Mouse (Mus musculus): ENCODE results near the gene Trmt2b.
"Not testable (repeated sequence)": the region's sequence is repeated elsewhere in the genome, so short reads cannot be mapped to it uniquely, and the experiment has no call there.

The Trmt2b gene

DNA sequence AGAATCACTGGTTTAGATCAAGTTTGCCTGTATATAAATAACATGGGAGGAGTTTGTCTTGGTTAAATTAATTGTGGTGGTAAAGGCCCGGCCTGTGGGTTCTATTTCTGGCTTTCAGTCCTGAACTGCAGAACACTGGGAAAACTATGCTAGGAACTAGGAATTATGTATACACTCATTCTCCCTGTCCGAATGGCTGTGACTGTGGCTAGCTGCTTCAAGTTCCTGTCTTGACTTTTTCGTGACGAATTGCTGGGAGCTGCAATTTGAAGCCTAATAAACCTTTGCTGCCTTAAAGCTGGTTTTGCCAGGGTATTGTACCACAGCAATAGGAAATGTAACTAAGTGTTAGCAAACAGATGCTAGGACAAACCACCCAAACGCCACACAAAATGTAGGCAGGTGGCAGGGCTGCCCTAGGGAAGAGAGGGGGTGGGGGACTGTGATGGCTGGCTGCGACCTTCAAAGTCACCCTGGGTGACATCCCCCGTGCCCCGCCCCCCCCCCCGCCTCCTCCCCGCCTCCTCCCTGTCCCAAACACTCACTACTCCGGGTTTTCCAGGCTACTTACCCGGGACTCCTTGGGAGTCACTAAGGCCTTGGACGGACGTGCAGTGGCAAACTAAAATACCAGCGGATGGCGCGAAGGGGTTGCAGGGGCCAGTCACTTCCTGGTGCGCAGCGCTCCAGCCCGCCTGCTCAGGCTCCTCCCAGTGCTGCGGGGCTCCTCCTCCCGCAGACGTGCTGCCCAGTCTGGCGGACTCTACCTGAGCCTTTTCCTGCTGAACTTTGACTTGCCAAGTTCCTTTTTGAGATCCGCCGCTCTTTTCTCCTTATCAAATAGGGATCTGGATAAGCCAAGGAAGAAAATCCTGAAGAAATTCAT is at the start of gene Trmt2b:
Trmt2b (minus strand) TSS at position 710 of the 886 bp plus-strand sequence.
- DNase-seq: peak; percentile 79

- peak; percentile 27 for DNase-seq
Measured at GRCm38 (mm10) chrX:134319153-134319932, 42.6 kb upstream of the Trmt2b start.

GRCm38 (mm10) chrX:134311193-134311592 is 34.4 kb upstream of the Trmt2b start:
- not testable (repeated sequence) for DNase-seq

GRCm38 (mm10) chrX:134308275-134308634 is 31.5 kb upstream of the Trmt2b start:
- DNase-seq: no peak

DNA sequence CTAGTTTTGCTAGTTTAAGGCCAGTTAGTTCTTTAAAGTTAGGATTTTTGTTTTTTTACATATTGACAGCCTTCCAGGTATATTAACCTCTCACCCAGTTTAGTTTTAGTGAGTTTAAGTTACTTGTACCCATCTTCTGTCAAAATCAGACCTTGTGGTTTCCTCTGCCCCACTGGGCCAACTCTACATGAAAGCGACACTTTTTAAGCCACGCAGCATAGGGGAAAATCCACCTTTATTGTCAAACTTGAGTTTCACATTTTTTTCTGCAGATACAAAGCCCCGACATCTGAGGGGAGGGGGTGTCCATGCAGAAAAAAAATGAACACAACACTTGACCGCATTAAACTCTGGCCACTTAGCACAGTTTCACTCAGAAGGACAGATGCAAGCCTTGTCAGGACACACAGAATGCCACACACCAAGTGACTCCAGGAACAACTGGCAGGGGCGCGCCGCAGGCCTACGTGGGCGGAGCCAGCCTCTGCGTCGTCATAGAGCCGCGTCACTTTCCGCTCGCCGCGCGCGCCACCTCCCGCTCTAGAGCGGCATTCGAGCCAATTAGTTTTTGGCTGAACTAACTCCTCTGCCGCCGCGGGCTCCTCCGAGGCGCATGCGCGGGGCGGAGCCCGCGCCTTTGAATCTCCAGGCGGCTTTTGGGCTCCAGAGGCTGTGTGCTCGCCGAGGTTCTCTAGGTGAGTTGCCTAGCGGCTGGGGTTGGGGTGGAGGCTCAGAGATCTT is 30.9 kb upstream of the Trmt2b start, which contains the start of gene Cenpi:
Cenpi (plus strand) TSS at position 551 of the 741 bp plus-strand sequence.
- DNase-seq: peak; percentile 91

- DNase-seq: no peak
Measured at GRCm38 (mm10) chrX:134303287-134303686, 26.5 kb upstream of the Trmt2b start.

- no peak for DNase-seq
Measured at GRCm38 (mm10) chrX:134300219-134300618, 23.4 kb upstream of the Trmt2b start.

GRCm38 (mm10) chrX:134297195-134297594 is 20.4 kb upstream of the Trmt2b start:
- DNase-seq: no peak

- DNase-seq: no peak
Measured at GRCm38 (mm10) chrX:134296737-134297136, 20.0 kb upstream of the Trmt2b start.

- DNase-seq: peak; percentile 5
Measured at GRCm38 (mm10) chrX:134296301-134296700, 19.5 kb upstream of the Trmt2b start.

- DNase-seq: no peak
Measured at GRCm38 (mm10) chrX:134287305-134287704, 10.5 kb upstream of the Trmt2b start.

- no peak for DNase-seq
Measured at GRCm38 (mm10) chrX:134285791-134286190, 9.0 kb upstream of the Trmt2b start.

- DNase-seq: no peak
Measured at GRCm38 (mm10) chrX:134285102-134285501, 8.3 kb upstream of the Trmt2b start.

DNA sequence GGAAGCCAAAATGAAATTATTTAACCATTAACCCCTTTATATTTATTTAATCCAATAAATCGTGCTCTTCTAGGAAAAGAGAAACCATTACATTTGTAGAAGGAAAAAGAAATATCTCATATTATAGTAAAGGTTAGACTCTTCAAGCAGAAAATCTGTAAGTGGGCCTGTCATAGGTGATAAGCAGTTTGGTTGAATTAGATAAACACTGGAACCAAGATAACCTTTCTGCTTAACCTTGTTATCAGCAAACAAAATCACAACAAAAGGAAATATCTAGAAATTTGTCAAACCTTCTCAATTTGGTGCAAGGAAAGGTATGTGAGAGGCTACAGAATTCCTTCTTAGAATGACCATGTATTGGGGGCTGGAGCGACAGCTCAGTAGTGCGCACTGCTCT is 3.7 kb upstream of the Trmt2b start:
- DNase-seq: no peak

- no peak for DNase-seq
Measured at GRCm38 (mm10) chrX:134275715-134276114, 1.1 kb downstream of the Trmt2b start.

- no peak for DNase-seq
Measured at GRCm38 (mm10) chrX:134262129-134262528, 14.7 kb downstream of the Trmt2b start.

DNA sequence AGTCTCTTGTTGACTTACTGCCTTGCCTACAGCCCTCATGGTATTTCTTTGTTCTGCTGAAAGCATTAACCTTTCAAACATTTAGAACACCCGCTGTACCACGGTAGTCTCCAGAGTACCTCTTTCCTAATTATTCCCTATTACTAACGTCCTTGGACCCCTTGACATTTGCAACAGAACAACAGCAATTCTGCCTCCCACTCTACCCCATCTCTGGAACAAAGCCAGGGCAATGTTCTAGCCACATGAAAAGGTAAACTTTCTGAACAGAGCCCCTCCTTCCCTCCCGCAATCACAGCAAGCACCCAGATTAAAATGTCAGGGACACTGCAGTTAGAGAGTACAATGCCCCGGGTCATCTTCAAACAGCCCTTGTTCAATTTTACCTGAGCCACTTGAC is 15.6 kb downstream of the Trmt2b start:
- no peak for DNase-seq

GRCm38 (mm10) chrX:134248202-134248601 is 28.6 kb downstream of the Trmt2b start:
- DNase-seq: no peak

DNA sequence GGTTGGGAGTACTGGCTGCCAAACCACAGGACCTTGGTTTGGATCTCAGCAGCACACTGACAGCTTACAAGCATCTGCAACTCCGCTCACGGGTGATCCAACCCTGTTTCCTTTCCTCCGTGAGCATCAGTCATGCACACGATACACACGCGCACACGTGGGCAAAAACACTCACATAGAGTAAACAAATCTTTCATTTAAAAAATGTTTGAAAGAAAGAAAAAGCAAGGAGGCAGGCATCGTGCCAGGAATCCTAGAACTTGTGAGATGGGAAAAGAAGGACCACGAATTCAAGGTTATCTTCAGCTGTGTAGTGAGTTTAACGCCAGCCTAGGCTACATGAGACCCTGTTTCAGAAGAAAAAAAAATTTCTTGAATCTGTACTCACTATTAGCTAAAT is 30.8 kb downstream of the Trmt2b start:
- no peak for DNase-seq

DNA sequence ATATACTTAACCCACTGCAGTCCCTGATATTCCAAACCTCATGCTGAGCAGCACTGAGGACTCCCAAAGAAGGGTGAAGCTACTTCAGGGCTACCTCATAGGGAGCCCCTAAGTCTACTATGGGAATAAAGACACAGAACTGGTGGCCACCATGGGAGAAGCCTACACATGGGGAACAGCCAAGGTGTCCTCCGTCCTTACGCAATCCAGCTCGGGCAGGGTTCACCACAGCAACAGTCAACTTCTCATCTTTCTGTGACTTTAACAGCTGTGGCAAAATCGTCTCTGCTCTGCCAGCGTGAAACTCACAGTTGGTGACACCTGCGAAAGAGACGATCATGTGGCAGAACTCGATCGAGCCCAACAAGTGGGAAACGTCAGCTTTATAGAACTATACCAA is 38.5 kb downstream of the Trmt2b start:
- no peak for DNase-seq

DNA sequence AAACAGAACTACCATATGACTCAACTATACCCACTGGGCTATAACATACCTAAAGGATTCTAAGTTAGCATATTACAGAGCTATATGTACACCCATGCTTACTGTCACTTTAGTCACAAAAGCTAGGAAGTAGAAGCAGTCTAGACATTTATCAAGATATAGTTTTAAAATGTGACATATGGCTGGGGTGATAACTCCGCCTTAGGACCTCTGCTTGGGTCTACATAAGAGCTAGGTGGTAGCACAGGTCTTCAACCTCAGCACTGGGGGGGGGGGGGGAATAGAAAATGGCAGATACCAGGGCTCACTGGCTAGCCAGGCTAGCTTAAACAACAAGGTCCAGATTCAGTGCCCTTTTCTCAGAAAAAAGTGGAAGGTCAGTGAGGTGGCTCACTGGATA is 43.7 kb downstream of the Trmt2b start:
- no peak for DNase-seq

DNA sequence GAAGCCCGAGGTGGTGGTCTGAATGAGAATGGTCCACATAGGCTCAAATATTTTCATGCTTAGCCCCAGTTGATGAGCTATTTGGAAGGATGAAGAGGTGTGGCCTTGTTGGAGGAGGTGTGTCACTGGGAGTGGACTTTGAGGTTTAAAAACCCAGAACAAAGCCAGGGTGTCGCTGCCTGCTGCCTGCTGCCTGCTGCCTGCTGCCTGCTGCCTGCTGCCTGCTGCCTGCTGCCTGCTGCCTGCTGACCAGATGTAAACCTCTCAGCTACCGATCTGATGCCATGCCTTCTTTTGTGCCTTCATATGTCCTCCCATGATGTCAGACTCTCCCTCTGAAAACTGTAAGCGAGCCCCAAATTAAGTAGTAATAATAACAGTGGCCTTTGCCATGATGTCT is 54.9 kb downstream of the Trmt2b start, which contains the start of gene Nox1:
Nox1 (minus strand) TSS at position 101 of the 400 bp plus-strand sequence.
- DNase-seq: no peak

DNA sequence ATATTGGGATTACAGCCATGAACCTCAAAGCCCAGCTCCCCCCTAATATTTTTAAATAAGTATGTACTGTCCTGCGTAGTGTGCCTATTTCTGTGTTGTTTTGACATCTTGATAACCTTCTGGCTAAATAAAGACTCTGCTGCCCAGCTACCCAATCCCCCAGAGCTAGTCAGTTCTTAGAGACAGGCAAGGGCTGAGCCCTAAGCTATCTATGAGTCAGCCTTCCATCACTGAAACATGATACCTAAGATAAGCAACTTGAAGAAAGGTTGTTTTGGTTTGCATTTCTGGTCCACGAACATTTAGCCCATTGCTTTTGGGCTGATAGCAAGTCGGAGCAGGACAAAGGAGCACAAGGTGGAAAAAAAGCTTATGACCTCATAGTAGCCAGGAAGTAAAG is 56.2 kb downstream of the Trmt2b start:
- no peak for DNase-seq
